In genomic region chr5:32422081-32422589, GRCm38 (mm10) we compare ENCODE assay signal across 10 mouse cellular contexts. TPM values are rescaled to one million over a fixed set of nuclear protein-coding genes. Genes with fewer than 3 reads are reported as not detected.
DNase-seq lines count a peak whose midpoint lies in the region; ATAC-seq and TF ChIP-seq lines count a peak whose summit lies in the region.
"Had no signal": no experiment of that assay in that cellular context is flagged by ENCODE, and none has a peak within 500 bp of the region (broad histone marks: within the 10 kb centered on the region; RNA-seq: fewer than 3 reads in every experiment).

No protein-coding gene starts in this region.

- DNase-seq in heart, adult 11 months, result no peak
- peak; percentile 43 for DNase-seq in brain, embryonic 14.5 days (ENCODE audit: low read depth)
- DNase-seq in liver, embryonic 11.5 days (ENCODE audit: low spot score), result no peak
- peak; percentile 22 for DNase-seq in neural tube, embryonic 10.5 days (ENCODE audit: extremely low spot score, low spot score)
- no peak for DNase-seq in gastrocnemius, postnatal 25 days
- no peak for DNase-seq in MN1 (ENCODE audit: low spot score)
- DNase-seq: thymus, adult 18-20 months had no signal

- TF ChIP-seq CTCF in brain, embryonic 14.5 days (IDR thresholded peaks at IDR 0.05; ENCODE audit: borderline replicate concordance, extremely low read depth, insufficient read depth, insufficient read length), result no peak

- ATAC-seq in heart, embryonic 15.5 days (replicated peaks; ENCODE audit: insufficient number of reproducible peaks, insufficient read depth, low FRiP score, low read depth), result no peak
- ATAC-seq in liver, embryonic 11.5 days (replicated peaks; ENCODE audit: low FRiP score), result 0 out of 2 replicates have a peak, but pooled peaks have one; percentile 29
- no peak for ATAC-seq in cerebellum, adult (ENCODE audit: insufficient number of reproducible peaks, low FRiP score, low TSS enrichment)

- H3K36me3 ChIP-seq in heart, embryonic 15.5 days, result no peaks in the 10 kb centered on the region
- H3K36me3 ChIP-seq in liver, embryonic 11.5 days (ENCODE audit: control insufficient read depth, insufficient read depth, low read length), result no peaks in the 10 kb centered on the region

- H3K27ac ChIP-seq in heart, embryonic 15.5 days, result peak overlapping the region; percentile 37
- no peak overlapping the region for H3K27ac ChIP-seq in liver, embryonic 11.5 days (ENCODE audit: low read depth, low read length)
- H3K27ac ChIP-seq: left cerebral cortex, adult 2 months had no signal

- no peak overlapping the region for H3K9ac ChIP-seq in heart, embryonic 15.5 days
- H3K9ac ChIP-seq in liver, embryonic 11.5 days (ENCODE audit: low read depth, low read length), result no peak overlapping the region

- no peaks in the 10 kb centered on the region for H3K27me3 ChIP-seq in heart, embryonic 15.5 days
- H3K27me3 ChIP-seq in liver, embryonic 11.5 days (replicated peaks; ENCODE audit: control insufficient read depth, insufficient read depth, low read length), result no peaks in the 10 kb centered on the region

- no peaks in the 10 kb centered on the region for H3K9me3 ChIP-seq in heart, embryonic 15.5 days (replicated peaks)
- no peaks in the 10 kb centered on the region for H3K9me3 ChIP-seq in liver, embryonic 11.5 days (ENCODE audit: control insufficient read depth, low read length)

- peak overlapping the region; percentile 27; the same call in 1 of the 2 replicates for H3K4me2 ChIP-seq in heart, embryonic 15.5 days
- H3K4me2 ChIP-seq in liver, embryonic 11.5 days, result peak overlapping the region; percentile 39

- no peak overlapping the region for H3K4me3 ChIP-seq in heart, embryonic 15.5 days
- no peak overlapping the region for H3K4me3 ChIP-seq in liver, embryonic 11.5 days (ENCODE audit: low read depth, low read length)
- H3K4me3 ChIP-seq: left cerebral cortex, adult 2 months had no signal

- WGBS in heart, embryonic 15.5 days, result 32% methylated on average over 15 of the region's 15 CpGs
- 41% methylated on average over 15 of the region's 15 CpGs for WGBS in liver, embryonic 11.5 days

- peaks cover 15% of the 10 kb centered on the region for H3K4me1 ChIP-seq in heart, embryonic 15.5 days (replicated peaks)
- H3K4me1 ChIP-seq in liver, embryonic 11.5 days (replicated peaks; ENCODE audit: control insufficient read depth, insufficient read depth, low read length), result no peaks in the 10 kb centered on the region

- no peak for TF ChIP-seq POLR2A in brain, embryonic 14.5 days (IDR thresholded peaks at IDR 0.05; ENCODE audit: borderline replicate concordance, extremely low read depth, insufficient read depth, insufficient read length, poor library complexity, severe bottlenecking)

RNA-seq across cellular contexts. Expression of gene Ppp1cb, which starts 36.5 kb away (rescaled TPM):
- 212 and 253 TPM in 2 replicates for polyA plus RNA-seq in heart, embryonic 15.5 days (2015; fragmentation: Nextera tagmentation; extraction: Ambion mirVana)
- 167 and 198 TPM in 2 replicates for polyA plus RNA-seq in brain, embryonic 14.5 days (2012; rRNA removed)
- polyA plus RNA-seq in liver, embryonic 11.5 days (2014; fragmentation: Nextera tagmentation; extraction: Ambion mirVana), result 143 and 161 TPM in 2 replicates
- total RNA-seq in gastrocnemius, postnatal 25 days (2021), result 100 to 1,000 TPM; 407 TPM

Comparison
In these comparisons a context has a peak if more than half of its experiments do, and no peak if none do; other contexts are left out.
1. DNase-seq: peak in brain, embryonic 14.5 days (single experiment) and neural tube, embryonic 10.5 days (single experiment); none in heart, adult 11 months (single experiment), liver, embryonic 11.5 days (single experiment), gastrocnemius, postnatal 25 days (single experiment) and MN1 (single experiment).